In genomic region chr2:145676936-145677335, GRCm38 (mm10) we compare ENCODE assay signal across 14 mouse cellular contexts. TPM values are rescaled to one million over a fixed set of nuclear protein-coding genes. Genes with fewer than 3 reads are reported as not detected.
DNase-seq lines count a peak whose midpoint lies in the region; ATAC-seq and TF ChIP-seq lines count a peak whose summit lies in the region.
"Had no signal": no experiment of that assay in that cellular context is flagged by ENCODE, and none has a peak within 500 bp of the region (broad histone marks: within the 10 kb centered on the region; RNA-seq: fewer than 3 reads in every experiment).

No protein-coding gene starts in this region.

- 93% methylated on average over 2 of the region's 2 CpGs for WGBS in hindbrain, embryonic 14.5 days
- WGBS in hindbrain, embryonic 16.5 days, result 80% methylated on average over 2 of the region's 2 CpGs
- 76% methylated on average over 2 of the region's 2 CpGs for WGBS in liver, postnatal 0 days (ENCODE audit: insufficient replicate concordance)
- 72% methylated on average over 2 of the region's 2 CpGs for WGBS in liver, embryonic 12.5 days (ENCODE audit: insufficient replicate concordance)
- WGBS in embryonic facial prominence, embryonic 14.5 days, result 63% methylated on average over 2 of the region's 2 CpGs

- TF ChIP-seq CTCF in liver, postnatal 0 days (IDR thresholded peaks at IDR 0.05; ENCODE audit: low read depth), result no peak

- H3K9me3 ChIP-seq in hindbrain, embryonic 14.5 days (ENCODE audit: control insufficient read depth, low read length), result no peaks in the 10 kb centered on the region
- no peaks in the 10 kb centered on the region for H3K9me3 ChIP-seq in hindbrain, embryonic 16.5 days (ENCODE audit: control insufficient read depth, low read length)
- H3K9me3 ChIP-seq in liver, postnatal 0 days (ENCODE audit: low read length), result no peaks in the 10 kb centered on the region
- H3K9me3 ChIP-seq in liver, embryonic 12.5 days (replicated peaks), result no peaks in the 10 kb centered on the region
- no peaks in the 10 kb centered on the region for H3K9me3 ChIP-seq in embryonic facial prominence, embryonic 14.5 days (ENCODE audit: control insufficient read depth, low read length)
- H3K9me3 ChIP-seq: embryonic facial prominence, embryonic 15.5 days; forebrain, embryonic 15.5 days; liver, embryonic 13.5 days had no signal

- no peaks in the 10 kb centered on the region for H3K36me3 ChIP-seq in hindbrain, embryonic 14.5 days (replicated peaks; ENCODE audit: control insufficient read depth, insufficient read depth)
- no peaks in the 10 kb centered on the region for H3K36me3 ChIP-seq in hindbrain, embryonic 16.5 days (ENCODE audit: control insufficient read depth, insufficient read depth, low read length)
- H3K36me3 ChIP-seq in liver, postnatal 0 days (replicated peaks; ENCODE audit: insufficient read depth, low read length), result no peaks in the 10 kb centered on the region
- no peaks in the 10 kb centered on the region for H3K36me3 ChIP-seq in liver, embryonic 12.5 days
- no peaks in the 10 kb centered on the region for H3K36me3 ChIP-seq in embryonic facial prominence, embryonic 14.5 days (ENCODE audit: control insufficient read depth, insufficient read depth, low read length)
- H3K36me3 ChIP-seq: embryonic facial prominence, embryonic 15.5 days; forebrain, embryonic 15.5 days; liver, embryonic 13.5 days had no signal

- no peak for TF ChIP-seq EP300 in liver, postnatal 0 days (IDR thresholded peaks at IDR 0.05; ENCODE audit: low read depth)

- H3K9ac ChIP-seq in hindbrain, embryonic 14.5 days, result no peak overlapping the region
- no peak overlapping the region for H3K9ac ChIP-seq in hindbrain, embryonic 16.5 days (ENCODE audit: low read depth, low read length)
- H3K9ac ChIP-seq in liver, postnatal 0 days (replicated peaks), result no peak overlapping the region
- no peak overlapping the region for H3K9ac ChIP-seq in liver, embryonic 12.5 days
- H3K9ac ChIP-seq in embryonic facial prominence, embryonic 14.5 days (ENCODE audit: low read depth, low read length), result no peak overlapping the region
- H3K9ac ChIP-seq: embryonic facial prominence, embryonic 15.5 days; forebrain, embryonic 15.5 days; liver, embryonic 13.5 days had no signal

- no peak overlapping the region for H3K4me3 ChIP-seq in hindbrain, embryonic 14.5 days (replicated peaks; ENCODE audit: low read length)
- H3K4me3 ChIP-seq in hindbrain, embryonic 16.5 days (ENCODE audit: low read length), result no peak overlapping the region
- H3K4me3 ChIP-seq in liver, postnatal 0 days (ENCODE audit: low read depth, low read length), result no peak overlapping the region
- H3K4me3 ChIP-seq in liver, embryonic 12.5 days, result no peak overlapping the region
- H3K4me3 ChIP-seq in brown adipose tissue, adult 24 weeks (ENCODE audit: insufficient read depth, low read depth, low read length), result no peak overlapping the region
- no peak overlapping the region for H3K4me3 ChIP-seq in embryonic facial prominence, embryonic 14.5 days (ENCODE audit: low read depth, low read length)
- H3K4me3 ChIP-seq: liver, embryonic 13.5 days; megakaryocyte, embryonic 14.5 days had no signal

- ATAC-seq in hindbrain, embryonic 14.5 days (ENCODE audit: low FRiP score), result no peak
- no peak for ATAC-seq in hindbrain, embryonic 16.5 days
- ATAC-seq in liver, postnatal 0 days, result no peak
- no peak for ATAC-seq in liver, embryonic 12.5 days
- no peak for ATAC-seq in embryonic facial prominence, embryonic 14.5 days (ENCODE audit: low read depth)

- no peak for DNase-seq in hindbrain, embryonic 14.5 days (ENCODE audit: low spot score)
- no peak for DNase-seq in liver, postnatal 0 days
- DNase-seq in embryonic facial prominence, embryonic 14.5 days (ENCODE audit: low spot score), result no peak
- DNase-seq in gastrocnemius, postnatal 25 days, result no peak
- no peak for DNase-seq in embryo, embryonic 11 days
- DNase-seq: cerebellum, adult 9-11 months; gastrocnemius, postnatal 14 days; liver, embryonic 13.5 days had no signal

- H3K4me2 ChIP-seq in hindbrain, embryonic 14.5 days (replicated peaks), result peak overlapping the region; percentile 71
- H3K4me2 ChIP-seq in hindbrain, embryonic 16.5 days (ENCODE audit: low read length), result no peak overlapping the region
- H3K4me2 ChIP-seq in liver, postnatal 0 days (ENCODE audit: low read depth, low read length), result peak overlapping the region; percentile 82; the same call in 1 of the 2 replicates
- no peak overlapping the region for H3K4me2 ChIP-seq in liver, embryonic 12.5 days
- H3K4me2 ChIP-seq in embryonic facial prominence, embryonic 14.5 days (ENCODE audit: low read depth, low read length), result peak overlapping the region; percentile 89; the same call in 1 of the 2 replicates

- H3K27ac ChIP-seq in hindbrain, embryonic 14.5 days, result no peak overlapping the region
- H3K27ac ChIP-seq in hindbrain, embryonic 16.5 days (ENCODE audit: low read depth, low read length), result no peak overlapping the region
- H3K27ac ChIP-seq in liver, postnatal 0 days (ENCODE audit: low read depth), result peak overlapping the region; percentile 88
- no peak overlapping the region for H3K27ac ChIP-seq in liver, embryonic 12.5 days
- H3K27ac ChIP-seq in brown adipose tissue, adult 24 weeks (replicated peaks; ENCODE audit: low read depth, low read length), result 0 out of 2 replicates have a peak overlapping the region, but pooled peaks have one; percentile 23
- H3K27ac ChIP-seq in embryonic facial prominence, embryonic 14.5 days (replicated peaks; ENCODE audit: low read depth, low read length), result no peak overlapping the region
- H3K27ac ChIP-seq: forebrain, embryonic 15.5 days; liver, embryonic 13.5 days had no signal

- H3K4me1 ChIP-seq in hindbrain, embryonic 14.5 days (replicated peaks; ENCODE audit: control insufficient read depth, insufficient read depth, low read length), result peaks cover 11% of the 10 kb centered on the region
- H3K4me1 ChIP-seq in hindbrain, embryonic 16.5 days (ENCODE audit: control insufficient read depth, insufficient read depth, low read depth, low read length), result peaks cover 10% of the 10 kb centered on the region
- peaks cover 11% of the 10 kb centered on the region; the same call in 1 of the 2 replicates for H3K4me1 ChIP-seq in liver, postnatal 0 days (ENCODE audit: insufficient read depth)
- peaks cover 13% of the 10 kb centered on the region for H3K4me1 ChIP-seq in liver, embryonic 12.5 days
- H3K4me1 ChIP-seq in brown adipose tissue, adult 24 weeks (ENCODE audit: control insufficient read depth, insufficient read depth, insufficient read length, low read length), result peaks cover 4% of the 10 kb centered on the region; the same call in 1 of the 2 replicates
- H3K4me1 ChIP-seq in embryonic facial prominence, embryonic 14.5 days (ENCODE audit: control insufficient read depth, insufficient read depth, low read length), result peaks cover 36% of the 10 kb centered on the region; the same call in 1 of the 2 replicates

- H3K27me3 ChIP-seq in hindbrain, embryonic 14.5 days (ENCODE audit: control insufficient read depth, insufficient read depth, low read length), result no peaks in the 10 kb centered on the region
- no peaks in the 10 kb centered on the region for H3K27me3 ChIP-seq in hindbrain, embryonic 16.5 days (replicated peaks; ENCODE audit: control insufficient read depth, insufficient read depth, low read length)
- H3K27me3 ChIP-seq in liver, postnatal 0 days (ENCODE audit: insufficient read depth, low read length), result no peaks in the 10 kb centered on the region
- peaks cover 23% of the 10 kb centered on the region for H3K27me3 ChIP-seq in liver, embryonic 12.5 days (replicated peaks)
- no peaks in the 10 kb centered on the region for H3K27me3 ChIP-seq in embryonic facial prominence, embryonic 14.5 days (replicated peaks; ENCODE audit: control insufficient read depth, insufficient read depth, low read length)
- H3K27me3 ChIP-seq: embryonic facial prominence, embryonic 15.5 days; forebrain, embryonic 15.5 days had no signal

RNA-seq across cellular contexts. Expression of gene Rin2, which starts 1.9 kb away (rescaled TPM):
- polyA plus RNA-seq in hindbrain, embryonic 14.5 days (2014; fragmentation: Nextera tagmentation; extraction: Ambion mirVana), result 14.8 and 17.1 TPM in 2 replicates
- 14.6 and 15.3 TPM in 2 replicates for polyA plus RNA-seq in hindbrain, embryonic 16.5 days (2015; fragmentation: Nextera tagmentation; extraction: Ambion mirVana)
- polyA plus RNA-seq in liver, postnatal 0 days (2015; fragmentation: Nextera tagmentation; extraction: Ambion mirVana), result 3.8 and 5.0 TPM in 2 replicates
- 3.6 and 3.7 TPM in 2 replicates for polyA plus RNA-seq in liver, embryonic 12.5 days (2016; fragmentation: Nextera tagmentation; extraction: Ambion mirVana)
- 12.3 and 18.0 TPM in 2 replicates for polyA plus RNA-seq in brown adipose tissue, adult 24 weeks (2012; ENCODE audit: insufficient read depth, insufficient read length, missing spikeins)
- 33.0 and 34.7 TPM in 2 replicates for polyA plus RNA-seq in embryonic facial prominence, embryonic 14.5 days (2014; fragmentation: Nextera tagmentation; extraction: Ambion mirVana)
- total RNA-seq in gastrocnemius, postnatal 25 days (2021), result 10 to 100 TPM in 1 of 2 experiments, 1 to 10 TPM in 1; 9.4 to 14.2 TPM

Comparison
In these comparisons a context has a peak if more than half of its experiments do, and no peak if none do; other contexts are left out.
1. H3K27ac ChIP-seq: peak in liver, postnatal 0 days (single experiment) and brown adipose tissue, adult 24 weeks (single experiment); none in hindbrain, embryonic 14.5 days (single experiment), hindbrain, embryonic 16.5 days (single experiment), liver, embryonic 12.5 days (single experiment) and embryonic facial prominence, embryonic 14.5 days (single experiment).
2. H3K4me2 ChIP-seq: peak in hindbrain, embryonic 14.5 days (single experiment), liver, postnatal 0 days (single experiment) and embryonic facial prominence, embryonic 14.5 days (single experiment); none in hindbrain, embryonic 16.5 days (single experiment) and liver, embryonic 12.5 days (single experiment).